Mouse (Mus musculus) thymus, adult 2 months (tissue): ENCODE measurements at regions not wholly inside any gene's neighbourhood (a gene's known extent, or its start where the extent isn't known, plus 50 kb on each side); places are given as distances from the start of the nearest gene placed in this dataset.

ENCODE experiments used
- CTCF ChIP-seq: fragments of 200-500 bp; IDR thresholded peaks from 2 replicates; pipeline ENCODE4 v1.5.1; 2012; ENCODE audit warnings: mild to moderate bottlenecking, control low read depth, low read length, moderate library complexity, borderline replicate concordance; ENCODE audit not compliant: control insufficient read depth, poor library complexity, insufficient read depth; ENCODE audit errors: extremely low read depth
- POLR2A ChIP-seq: fragments of 200-500 bp; IDR thresholded peaks from 2 replicates; pipeline ENCODE4 v1.6.1; 2012; ENCODE audit warnings: mild to moderate bottlenecking, low read length, control low read depth, moderate library complexity; ENCODE audit not compliant: control insufficient read depth, poor library complexity, insufficient read depth; ENCODE audit errors: extremely low read depth

- TF ChIP-seq CTCF (no peak), POLR2A (no peak)
These were observed 73.8 kb upstream of the Col1a2 start for GRCm38 (mm10) chr6:4430704-4431310.
